Mouse (Mus musculus): Measurements from ENCODE around the gene Daam1. TPM values are rescaled to one million over a fixed set of nuclear protein-coding genes. Genes with fewer than 3 reads are reported as not detected.

The Daam1 gene
- polyA plus RNA-seq, 1 experiment = 15.1 TPM

DNA sequence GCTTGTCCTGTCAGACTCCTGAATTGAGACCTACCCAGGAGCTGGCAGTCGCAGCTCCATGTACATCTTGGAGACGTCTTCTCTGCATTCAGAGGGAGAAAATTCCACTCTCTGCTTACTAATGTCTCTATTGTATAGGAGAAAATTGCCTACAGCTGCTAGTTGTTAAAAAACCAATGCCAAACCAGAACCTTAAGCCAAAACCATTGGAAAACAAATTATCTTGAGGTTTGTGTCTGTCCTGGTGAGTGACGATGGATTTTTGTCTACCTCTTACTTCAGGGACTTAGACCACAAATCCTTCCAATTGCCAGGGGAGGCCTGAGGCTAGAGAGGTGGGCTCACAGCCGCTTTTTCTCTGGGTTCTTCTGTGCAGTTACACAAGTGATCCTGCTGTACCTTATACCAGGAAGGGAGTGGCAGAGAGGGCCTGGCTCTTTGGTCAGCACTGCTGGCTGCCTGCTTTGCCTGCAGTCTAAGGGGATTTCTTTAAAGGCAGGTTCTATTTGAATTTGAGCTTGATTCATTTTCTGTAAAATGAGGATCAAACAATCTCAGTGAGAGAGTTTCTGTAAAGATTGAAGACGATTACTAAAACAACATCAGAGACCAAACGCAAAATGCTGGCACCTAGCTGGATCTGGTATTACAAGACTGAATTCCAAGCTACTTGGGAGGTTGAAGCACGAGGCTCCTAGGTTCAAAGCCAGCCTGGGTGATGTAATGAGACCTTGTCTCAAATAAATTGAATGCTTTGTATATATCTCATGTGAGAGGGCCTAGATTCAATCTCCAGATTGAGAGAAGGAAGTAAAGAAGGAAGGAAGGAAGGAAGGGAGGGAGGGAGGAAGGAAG, 68.0 kb downstream of the Daam1 start:
- no peak for TF ChIP-seq CTCF (IDR thresholded peaks at IDR 0.05; ENCODE audit: low read depth, low read length)
- no peak for TF ChIP-seq POLR2A (IDR thresholded peaks at IDR 0.05; ENCODE audit: borderline replicate concordance, low read depth, low read length)
- no peak overlapping the region for H3K27ac ChIP-seq (ENCODE audit: insufficient read depth, low read depth, low read length)
- H3K4me1 ChIP-seq (ENCODE audit: control insufficient read depth, insufficient read depth, low read length) = peaks cover 25% of the 10 kb centered on the region
- H3K4me3 ChIP-seq (ENCODE audit: insufficient read depth, low read length) = no peak overlapping the region

DNA sequence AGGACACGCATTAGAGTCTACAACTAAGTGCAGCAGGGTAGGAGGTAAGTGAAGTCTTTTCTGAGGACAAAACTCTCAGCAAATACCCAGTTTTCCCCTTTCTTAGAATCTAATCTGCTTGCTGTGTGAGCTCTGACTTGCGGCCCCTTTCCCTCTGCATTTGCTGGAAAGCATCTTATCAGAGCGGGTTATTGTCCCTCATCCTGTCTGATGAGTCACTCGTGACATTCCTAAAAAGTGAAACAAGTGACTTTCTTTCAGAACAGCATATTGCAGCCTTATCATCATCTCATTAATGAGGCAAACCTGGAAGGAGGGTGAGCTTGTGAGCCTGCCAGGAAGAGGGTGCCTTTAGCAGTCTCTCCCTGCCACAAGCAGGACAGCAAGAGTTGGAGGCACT, 68.7 kb downstream of the Daam1 start:
- peaks cover 25% of the 10 kb centered on the region for H3K4me1 ChIP-seq (ENCODE audit: control insufficient read depth, insufficient read depth, low read length)
- H3K27ac ChIP-seq (ENCODE audit: insufficient read depth, low read depth, low read length) = no peak overlapping the region
- no peak overlapping the region for H3K4me3 ChIP-seq (ENCODE audit: insufficient read depth, low read length)
- TF ChIP-seq POLR2A (IDR thresholded peaks at IDR 0.05; ENCODE audit: borderline replicate concordance, low read depth, low read length) (no peak), CTCF (IDR thresholded peaks at IDR 0.05; ENCODE audit: low read depth, low read length) (no peak)

DNA sequence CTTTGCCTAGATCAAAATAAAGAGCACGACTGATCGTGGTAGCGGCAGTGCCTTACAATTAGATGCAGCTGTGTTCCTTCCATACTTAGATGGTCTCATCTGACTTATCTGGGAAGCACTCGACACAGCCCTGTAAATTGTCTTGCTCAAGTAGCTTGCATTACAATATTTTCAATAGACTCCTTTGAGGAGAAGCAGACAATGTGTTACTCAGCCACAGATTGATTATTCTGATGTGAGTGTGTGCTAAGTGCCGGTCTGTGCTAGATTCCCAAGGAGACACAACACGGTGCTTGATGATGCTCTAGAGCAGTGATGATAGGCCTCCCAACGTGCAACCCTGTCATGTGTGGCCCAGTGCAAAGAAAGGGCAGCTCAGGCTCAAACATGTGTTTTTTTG, 70.3 kb downstream of the Daam1 start:
- H3K4me1 ChIP-seq (ENCODE audit: control insufficient read depth, insufficient read depth, low read length) = peaks cover 25% of the 10 kb centered on the region

DNA sequence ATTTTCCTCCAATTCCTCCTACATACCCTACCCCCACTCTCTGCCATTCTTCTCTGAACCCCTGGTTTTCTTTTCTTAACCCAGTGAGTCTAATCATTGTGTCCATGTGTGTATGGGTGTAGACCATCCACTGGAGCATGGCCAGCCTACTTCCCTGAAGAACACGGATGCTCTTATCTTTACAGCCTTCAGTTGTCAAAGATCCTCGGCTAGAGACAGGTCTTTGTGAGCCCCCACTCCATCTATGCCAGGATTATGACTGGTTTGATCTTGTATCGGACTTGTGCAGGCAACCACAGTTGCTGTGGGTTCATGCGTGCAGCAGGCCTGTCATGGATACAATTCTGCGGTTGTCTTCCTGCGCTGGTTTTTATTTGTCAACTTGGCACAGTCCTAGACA, 71.0 kb downstream of the Daam1 start:
- peaks cover 29% of the 10 kb centered on the region for H3K4me1 ChIP-seq (ENCODE audit: control insufficient read depth, insufficient read depth, low read length)
- H3K4me3 ChIP-seq (ENCODE audit: insufficient read depth, low read length) = no peak overlapping the region
- TF ChIP-seq CTCF (IDR thresholded peaks at IDR 0.05; ENCODE audit: low read depth, low read length) = no peak
- no peak for TF ChIP-seq POLR2A (IDR thresholded peaks at IDR 0.05; ENCODE audit: borderline replicate concordance, low read depth, low read length)
- H3K27ac ChIP-seq (ENCODE audit: insufficient read depth, low read depth, low read length) = no peak overlapping the region

More for the DNA sequence above, 70.3 kb downstream of the Daam1 start:
- no peak for TF ChIP-seq POLR2A (IDR thresholded peaks at IDR 0.05; ENCODE audit: borderline replicate concordance, low read depth, low read length)
- no peak for TF ChIP-seq CTCF (IDR thresholded peaks at IDR 0.05; ENCODE audit: low read depth, low read length)
- Histone ChIP-seq H3K27ac (ENCODE audit: insufficient read depth, low read depth, low read length) (no peak overlapping the region), H3K4me3 (ENCODE audit: insufficient read depth, low read length) (no peak overlapping the region)

DNA sequence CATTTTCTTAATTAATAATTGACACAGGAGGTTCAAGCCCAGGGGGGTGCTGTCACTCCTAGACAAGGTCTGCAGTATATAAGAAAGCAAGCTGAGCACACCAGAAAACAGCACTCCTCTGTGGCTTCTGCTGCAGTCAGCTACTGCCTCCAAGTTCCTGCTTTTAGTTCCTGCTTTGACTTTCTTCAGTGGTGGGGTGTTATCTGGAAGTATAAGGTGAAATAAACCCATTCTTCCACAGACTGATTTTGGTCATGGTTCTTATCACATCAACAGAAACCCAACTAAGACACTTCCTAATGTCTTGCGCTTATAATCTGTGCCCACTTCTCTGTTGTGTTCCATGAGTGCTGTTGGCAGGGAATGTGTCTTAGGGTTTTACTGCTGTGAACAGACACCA, 71.4 kb downstream of the Daam1 start:
- Histone ChIP-seq H3K27ac (ENCODE audit: insufficient read depth, low read depth, low read length) (no peak overlapping the region), H3K4me1 (ENCODE audit: control insufficient read depth, insufficient read depth, low read length) (peaks cover 31% of the 10 kb centered on the region), H3K4me3 (ENCODE audit: insufficient read depth, low read length) (no peak overlapping the region)
- no peak for TF ChIP-seq POLR2A (IDR thresholded peaks at IDR 0.05; ENCODE audit: borderline replicate concordance, low read depth, low read length)
- no peak for TF ChIP-seq CTCF (IDR thresholded peaks at IDR 0.05; ENCODE audit: low read depth, low read length)

DNA sequence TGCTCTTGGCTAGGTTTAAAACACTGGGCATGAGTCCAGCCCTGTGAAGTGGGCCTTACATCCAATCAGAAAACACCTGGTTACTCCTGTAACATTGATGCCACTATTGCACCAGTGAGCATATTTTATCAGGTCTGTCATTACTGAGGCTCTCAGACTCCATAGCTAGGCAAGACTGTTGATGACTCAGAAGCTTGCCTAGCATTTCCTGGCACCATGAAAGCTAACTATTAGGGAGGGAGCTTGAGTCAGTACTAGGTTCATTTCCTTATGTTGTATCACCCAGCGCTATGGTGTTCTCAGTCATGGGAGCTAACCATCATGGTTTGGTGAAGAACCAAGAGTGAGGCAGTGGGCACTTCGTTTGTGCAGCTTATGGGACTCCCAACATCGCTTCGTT, 72.3 kb downstream of the Daam1 start:
- TF ChIP-seq POLR2A (IDR thresholded peaks at IDR 0.05; ENCODE audit: borderline replicate concordance, low read depth, low read length) (no peak), CTCF (IDR thresholded peaks at IDR 0.05; ENCODE audit: low read depth, low read length) (no peak)
- Histone ChIP-seq H3K27ac (ENCODE audit: insufficient read depth, low read depth, low read length) (no peak overlapping the region), H3K4me3 (ENCODE audit: insufficient read depth, low read length) (no peak overlapping the region), H3K4me1 (ENCODE audit: control insufficient read depth, insufficient read depth, low read length) (peaks cover 23% of the 10 kb centered on the region)

DNA sequence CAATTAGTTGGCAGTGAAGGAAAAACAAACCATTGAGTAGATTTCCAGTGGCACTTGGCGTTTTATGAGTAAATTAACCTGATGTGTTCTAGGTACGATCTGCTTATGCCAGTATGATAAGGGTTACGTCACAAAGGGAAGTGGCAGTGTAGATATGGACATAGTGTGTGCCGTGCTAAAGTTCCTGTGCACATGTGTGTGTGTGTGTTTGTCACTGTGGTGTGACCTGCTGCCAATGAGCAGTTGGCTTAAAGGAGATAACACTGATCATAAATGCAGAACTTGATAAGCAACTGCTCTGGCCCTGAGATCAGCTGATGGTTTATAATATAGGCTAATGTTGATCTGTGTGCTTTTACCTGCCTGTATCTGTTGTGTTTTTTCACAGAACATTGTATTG, 73.4 kb downstream of the Daam1 start:
- Histone ChIP-seq H3K27ac (ENCODE audit: insufficient read depth, low read depth, low read length) (no peak overlapping the region), H3K4me3 (ENCODE audit: insufficient read depth, low read length) (no peak overlapping the region), H3K4me1 (ENCODE audit: control insufficient read depth, insufficient read depth, low read length) (peaks cover 14% of the 10 kb centered on the region; the same call in 1 of the 2 replicates)
- TF ChIP-seq POLR2A (IDR thresholded peaks at IDR 0.05; ENCODE audit: borderline replicate concordance, low read depth, low read length) (no peak), CTCF (IDR thresholded peaks at IDR 0.05; ENCODE audit: low read depth, low read length) (no peak)

DNA sequence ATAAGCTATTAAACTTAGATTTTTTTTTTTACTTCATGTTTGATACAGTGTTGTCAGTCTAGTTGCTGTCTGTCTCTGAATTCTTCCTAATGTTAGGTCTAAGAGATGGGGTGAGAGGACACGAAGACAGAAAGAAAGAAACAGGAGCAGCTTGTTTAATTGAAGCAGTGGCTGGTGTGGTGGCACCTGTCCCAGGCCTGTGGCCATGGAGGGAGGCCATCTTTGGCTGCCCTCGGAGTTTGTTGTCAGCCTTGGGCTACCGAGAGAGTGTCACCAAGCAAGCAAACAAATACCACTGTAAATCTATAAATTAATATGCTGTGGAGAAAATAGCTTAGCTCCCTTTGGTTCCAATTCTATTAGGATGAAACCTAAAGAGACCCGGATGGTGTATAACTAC, 74.0 kb downstream of the Daam1 start:
- TF ChIP-seq POLR2A (IDR thresholded peaks at IDR 0.05; ENCODE audit: borderline replicate concordance, low read depth, low read length) (no peak), CTCF (IDR thresholded peaks at IDR 0.05; ENCODE audit: low read depth, low read length) (no peak)
- Histone ChIP-seq H3K4me1 (ENCODE audit: control insufficient read depth, insufficient read depth, low read length) (peaks cover 11% of the 10 kb centered on the region; the same call in 1 of the 2 replicates), H3K4me3 (ENCODE audit: insufficient read depth, low read length) (no peak overlapping the region), H3K27ac (ENCODE audit: insufficient read depth, low read depth, low read length) (no peak overlapping the region)

DNA sequence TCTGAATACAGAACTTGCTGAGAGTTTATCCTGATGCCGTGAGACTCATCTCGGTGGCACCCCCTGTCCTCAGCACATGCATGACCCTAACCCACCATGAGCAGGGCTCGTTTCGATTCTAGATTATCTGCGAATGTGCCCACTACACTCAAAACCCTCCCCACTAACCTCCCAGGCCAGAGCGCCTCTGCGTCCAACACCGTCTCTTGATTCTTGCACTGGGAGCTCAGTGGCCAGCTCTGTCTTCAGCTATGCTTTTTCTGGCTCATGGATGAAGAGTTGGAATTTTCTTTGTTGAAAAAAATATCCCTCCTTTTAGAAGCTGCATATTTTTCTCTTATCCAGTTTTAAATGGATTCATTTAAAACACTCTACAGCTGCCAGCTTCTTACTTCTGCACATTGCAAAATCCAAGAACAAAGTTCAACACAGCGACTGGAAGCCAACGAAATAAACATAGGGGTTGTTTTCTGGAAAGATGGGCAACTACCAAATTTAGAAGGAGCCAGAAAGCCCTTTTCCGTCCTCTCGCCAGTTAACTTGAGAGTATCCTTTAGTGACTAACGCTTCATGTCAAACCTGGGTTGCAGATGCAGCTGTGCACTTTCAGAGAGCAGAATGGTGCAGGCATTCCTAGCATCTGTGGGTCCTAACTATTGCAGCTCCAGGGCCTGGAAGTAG, 74.9 kb downstream of the Daam1 start:
- peaks cover 14% of the 10 kb centered on the region; the same call in 1 of the 2 replicates for H3K4me1 ChIP-seq (ENCODE audit: control insufficient read depth, insufficient read depth, low read length)
- no peak overlapping the region for H3K4me3 ChIP-seq (ENCODE audit: insufficient read depth, low read length)
- TF ChIP-seq CTCF (IDR thresholded peaks at IDR 0.05; ENCODE audit: low read depth, low read length) = no peak
- TF ChIP-seq POLR2A (IDR thresholded peaks at IDR 0.05; ENCODE audit: borderline replicate concordance, low read depth, low read length) = no peak
- no peak overlapping the region for H3K27ac ChIP-seq (ENCODE audit: insufficient read depth, low read depth, low read length)
